Mouse (Mus musculus) cortical plate, adult 2 months (tissue): ENCODE measurements around the gene Hormad2. TPM values are rescaled to one million over a fixed set of nuclear protein-coding genes. Genes with fewer than 3 reads are reported as not detected.

Experiments used
- H3K27ac ChIP-seq: fragments of 200-500 bp; 2 replicates; pipeline ENCODE4 v1.5.1; 2012; ENCODE audit warnings: low read length, control low read depth, inconsistent platforms; ENCODE audit not compliant: insufficient read depth
- H3K4me1 ChIP-seq: fragments of 200-500 bp; 2 replicates; pipeline ENCODE4 v1.6.1; 2011; ENCODE audit warnings: low read length; ENCODE audit not compliant: control insufficient read depth, insufficient read depth
- H3K4me3 ChIP-seq: fragments of 200-500 bp; 2 replicates; pipeline ENCODE4 v1.5.1; 2011; ENCODE audit warnings: mild to moderate bottlenecking, low read length, control low read depth; ENCODE audit not compliant: insufficient read depth
- CTCF ChIP-seq: fragments of 200-500 bp; IDR thresholded peaks from 2 replicates; pipeline ENCODE4 v1.5.1; 2011; ENCODE audit warnings: mild to moderate bottlenecking, control low read depth, low read length; ENCODE audit not compliant: insufficient read depth; ENCODE audit errors: extremely low read depth
- POLR2A ChIP-seq: fragments of 200-500 bp; IDR thresholded peaks from 2 replicates; pipeline ENCODE4 v1.6.1; 2011; ENCODE audit warnings: mild to moderate bottlenecking, low read length, control low read depth; ENCODE audit not compliant: insufficient read depth; ENCODE audit errors: extremely low read depth
- polyA plus RNA-seq: library from polyadenylated mRNA; depleted of rRNA; stranded (reverse); fragments of >200 nt; gene quantifications from 2 replicates; pipeline ENCODE4 v1.2.3, GENCODE M21; 2012

The Hormad2 gene
- polyA plus RNA-seq, 1 experiment, result 0.13 TPM

- Histone ChIP-seq H3K4me1 (no peaks in the 10 kb centered on the region), H3K27ac (no peak overlapping the region), H3K4me3 (no peak overlapping the region)
- no peak for TF ChIP-seq POLR2A
- TF ChIP-seq CTCF, result no peak
Observed at GRCm38 (mm10) chr11:4323481-4323880, 117.4 kb downstream of the Hormad2 start.

- Histone ChIP-seq H3K27ac (no peak overlapping the region), H3K4me3 (no peak overlapping the region), H3K4me1 (no peaks in the 10 kb centered on the region)
- TF ChIP-seq CTCF, result no peak
- no peak for TF ChIP-seq POLR2A
Observed at GRCm38 (mm10) chr11:4322943-4323342, 118.0 kb downstream of the Hormad2 start.

- Histone ChIP-seq H3K4me1 (no peaks in the 10 kb centered on the region), H3K4me3 (no peak overlapping the region), H3K27ac (no peak overlapping the region)
- no peak for TF ChIP-seq CTCF
- no peak for TF ChIP-seq POLR2A
Observed at GRCm38 (mm10) chr11:4320876-4321275, 120.0 kb downstream of the Hormad2 start.

- Histone ChIP-seq H3K4me3 (no peak overlapping the region), H3K4me1 (no peaks in the 10 kb centered on the region), H3K27ac (no peak overlapping the region)
- TF ChIP-seq CTCF (no peak), POLR2A (no peak)
Observed at GRCm38 (mm10) chr11:4319212-4319955, 121.5 kb downstream of the Hormad2 start.

GRCm38 (mm10) chr11:4318011-4318410 lies 122.9 kb downstream of the Hormad2 start:
- Histone ChIP-seq H3K4me1 (no peaks in the 10 kb centered on the region), H3K4me3 (no peak overlapping the region), H3K27ac (no peak overlapping the region)
- TF ChIP-seq POLR2A, result no peak
- no peak for TF ChIP-seq CTCF

GRCm38 (mm10) chr11:4317287-4317686 lies 123.6 kb downstream of the Hormad2 start:
- Histone ChIP-seq H3K4me1 (no peaks in the 10 kb centered on the region), H3K4me3 (no peak overlapping the region), H3K27ac (no peak overlapping the region)
- no peak for TF ChIP-seq CTCF
- TF ChIP-seq POLR2A, result no peak

GRCm38 (mm10) chr11:4312180-4312579 lies 128.7 kb downstream of the Hormad2 start:
- no peak for TF ChIP-seq CTCF
- Histone ChIP-seq H3K4me1 (no peaks in the 10 kb centered on the region), H3K27ac (no peak overlapping the region), H3K4me3 (no peak overlapping the region)

- Histone ChIP-seq H3K4me1 (no peaks in the 10 kb centered on the region), H3K27ac (no peak overlapping the region)
- TF ChIP-seq POLR2A, result no peak
- no peak for TF ChIP-seq CTCF
Observed at GRCm38 (mm10) chr11:4310324-4310723, 130.6 kb downstream of the Hormad2 start.

GRCm38 (mm10) chr11:4309613-4310012 lies 131.3 kb downstream of the Hormad2 start:
- TF ChIP-seq POLR2A (no peak), CTCF (no peak)
- no peak overlapping the region for H3K4me3 ChIP-seq
- no peak overlapping the region for H3K27ac ChIP-seq
- H3K4me1 ChIP-seq, result no peaks in the 10 kb centered on the region

More at GRCm38 (mm10) chr11:4310324-4310723, 130.6 kb downstream of the Hormad2 start:
- H3K4me3 ChIP-seq, result no peak overlapping the region
